Mouse (Mus musculus): ENCODE data around the gene Lrrc38. TPM values are rescaled to one million over a fixed set of nuclear protein-coding genes. Genes with fewer than 3 reads are reported as not detected.

Lrrc38 gene
- total RNA-seq, 2 experiments from 2014 or later, result 21.0 to 22.1 TPM

Other genes with a start within 250 kb of the Lrrc38 start
- gene Prdm2, start 136.8 kb upstream of the Lrrc38 start, total RNA-seq (2021), result 10 to 100 TPM; 18.7 to 19.8 TPM
- gene Pdpn, start 50.2 kb upstream of the Lrrc38 start, total RNA-seq (2021), result 10 to 100 TPM; 12.5 to 16.1 TPM
- gene Pramel1, start 44.7 kb downstream of the Lrrc38 start, total RNA-seq (2021), result under 1 TPM in 1 of 2 experiments, not detected in 1; 0.18 TPM
- gene Pramef8, start 62.7 kb downstream of the Lrrc38 start, total RNA-seq (2021), result 1 to 10 TPM; 5.2 to 7.0 TPM
- not detected for gene Oog4, start 100.6 kb downstream of the Lrrc38 start, total RNA-seq (2021)
- not detected for gene Gm13043, start 161.6 kb downstream of the Lrrc38 start, total RNA-seq (2021)
- not detected for gene Gm13040, start 186.2 kb downstream of the Lrrc38 start, total RNA-seq (2021)
- gene BC080695, start 201.9 kb downstream of the Lrrc38 start, total RNA-seq (2021), result not detected
- gene Gm13057, start 202.0 kb downstream of the Lrrc38 start, total RNA-seq (2021), result not detected

Data from gastrocnemius, postnatal 14 days (tissue).